Mouse (Mus musculus) layer of hippocampus, adult 2 months (tissue): ENCODE data around the gene Agap2. TPM values are rescaled to one million over a fixed set of nuclear protein-coding genes. Genes with fewer than 3 reads are reported as not detected.
"Not testable (repeated sequence)": the region's sequence is repeated elsewhere in the genome, so short reads cannot be mapped to it uniquely, and the experiment has no call there.

Source experiments
- DNase-seq, 2 experiments: peaks; one replicate each; pipeline ENCODE4 v3.0.0; 2022; ENCODE audit warnings: low spot score in 2 of 2
- H3K27ac ChIP-seq: fragments of 200-600 bp; 2 replicates; pipeline ENCODE4 v1.8.1; 2022
- H3K4me3 ChIP-seq: fragments of 200-600 bp; 2 replicates; pipeline ENCODE4 v1.8.1; 2022; ENCODE audit warnings: mild to moderate bottlenecking
- CTCF ChIP-seq: fragments of 200-600 bp; conservative IDR thresholded peaks from 2 replicates; pipeline ENCODE4 v1.8.1; 2022; ENCODE audit warnings: antibody characterized with exemption, mild to moderate bottlenecking, moderate library complexity
- total RNA-seq, 2 experiments: library from RNA; stranded (reverse); gene quantifications; 2 replicates each; pipeline ENCODE4 v1.2.3; 2021

Agap2 gene
- total RNA-seq, 2 experiments from 2014 or later, result 820 to 844 TPM

DNA sequence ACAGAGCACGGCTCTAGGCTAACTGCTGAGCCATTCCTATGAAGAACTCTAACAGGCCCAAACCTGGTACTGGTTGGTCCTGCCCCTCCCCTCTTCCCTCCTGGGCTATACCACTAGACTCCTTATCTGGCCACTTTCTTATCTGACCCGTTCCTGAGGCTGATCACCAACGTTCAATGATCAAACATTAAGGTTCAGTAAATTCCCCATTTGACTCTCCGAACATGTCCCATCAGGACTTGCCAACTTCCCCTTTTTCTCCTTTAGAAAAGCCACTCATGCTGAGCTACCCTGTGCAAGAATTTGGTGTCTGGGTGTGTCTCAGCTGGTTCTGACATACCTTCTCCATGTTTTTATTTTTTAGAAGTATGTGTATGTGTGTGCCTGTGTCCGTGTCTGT is 51.5 kb downstream of the Agap2 start:
- DNase-seq, result no peak
- H3K4me3 ChIP-seq, result no peak overlapping the region
- TF ChIP-seq CTCF, result no peak
- H3K27ac ChIP-seq, result no peak overlapping the region

DNA sequence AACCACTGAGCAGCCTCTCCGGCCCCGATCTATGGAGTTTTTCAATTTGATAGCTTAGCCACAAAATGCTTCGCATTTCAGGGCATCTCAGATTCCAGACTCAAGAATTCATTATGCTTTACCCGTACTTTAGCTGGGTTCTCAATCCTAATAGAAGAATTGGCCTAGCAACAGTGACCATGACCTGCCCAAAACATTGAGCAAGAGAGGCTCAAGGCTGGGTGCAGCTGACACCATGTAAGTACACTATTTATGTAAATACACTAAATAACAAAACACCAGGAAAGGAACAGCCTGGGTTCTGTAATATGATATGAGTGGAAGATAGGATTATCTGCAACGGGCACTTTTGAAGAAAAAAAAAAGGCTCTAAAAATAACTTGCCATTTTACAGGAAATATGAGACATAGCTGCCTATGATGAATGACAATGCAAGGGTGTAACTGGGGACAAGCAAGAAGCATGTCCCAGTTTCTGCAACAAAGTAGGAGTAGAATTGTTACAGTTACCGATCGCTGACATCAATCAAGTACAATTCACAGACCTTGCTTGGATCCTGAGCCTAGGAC is 52.7 kb downstream of the Agap2 start:
- no peak overlapping the region for H3K4me3 ChIP-seq
- H3K27ac ChIP-seq, result no peak overlapping the region
- no peak for DNase-seq
- no peak for TF ChIP-seq CTCF

DNA sequence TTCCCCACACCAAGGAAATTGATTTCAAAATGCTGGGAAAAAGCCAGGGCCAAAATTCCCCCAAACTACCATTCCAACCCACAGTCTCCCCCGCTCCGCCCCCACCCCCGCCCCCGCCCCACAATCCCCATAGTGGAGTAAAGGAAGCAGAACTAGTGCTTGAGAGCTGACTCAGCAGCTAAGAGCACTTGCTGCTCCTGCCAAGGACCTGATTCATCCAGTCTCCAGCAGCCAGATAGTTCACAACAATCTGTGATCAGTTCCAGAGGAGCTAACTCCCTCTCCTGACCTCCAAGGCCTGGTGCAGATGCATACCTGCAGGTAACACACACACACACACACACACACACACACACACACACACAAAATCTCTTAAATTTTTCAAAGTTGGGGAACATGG is 54.3 kb downstream of the Agap2 start:
- no peak overlapping the region for H3K27ac ChIP-seq
- no peak for TF ChIP-seq CTCF
- no peak for DNase-seq
- H3K4me3 ChIP-seq, result no peak overlapping the region

DNA sequence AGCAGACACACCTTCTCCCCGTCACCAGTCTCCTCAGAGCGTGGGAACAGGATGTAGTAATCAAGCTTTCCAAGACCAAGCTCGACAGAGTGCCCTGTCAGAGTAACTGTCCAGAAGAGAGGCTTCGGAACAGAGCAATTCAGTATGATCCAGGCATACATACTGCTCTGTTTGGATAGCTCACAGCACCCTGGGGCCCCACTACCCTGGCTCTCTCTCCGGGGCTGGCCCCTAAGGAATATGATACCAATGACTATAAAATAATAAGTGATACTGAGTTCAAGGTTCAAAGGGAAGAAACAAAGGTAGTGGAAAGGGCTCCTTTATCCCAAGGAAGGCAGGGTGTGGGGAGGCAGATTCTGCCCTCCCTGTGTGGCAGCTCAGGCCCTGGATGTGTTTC is 57.4 kb downstream of the Agap2 start:
- no peak for DNase-seq
- Histone ChIP-seq H3K4me3 (no peak overlapping the region), H3K27ac (no peak overlapping the region)
- no peak for TF ChIP-seq CTCF

DNA sequence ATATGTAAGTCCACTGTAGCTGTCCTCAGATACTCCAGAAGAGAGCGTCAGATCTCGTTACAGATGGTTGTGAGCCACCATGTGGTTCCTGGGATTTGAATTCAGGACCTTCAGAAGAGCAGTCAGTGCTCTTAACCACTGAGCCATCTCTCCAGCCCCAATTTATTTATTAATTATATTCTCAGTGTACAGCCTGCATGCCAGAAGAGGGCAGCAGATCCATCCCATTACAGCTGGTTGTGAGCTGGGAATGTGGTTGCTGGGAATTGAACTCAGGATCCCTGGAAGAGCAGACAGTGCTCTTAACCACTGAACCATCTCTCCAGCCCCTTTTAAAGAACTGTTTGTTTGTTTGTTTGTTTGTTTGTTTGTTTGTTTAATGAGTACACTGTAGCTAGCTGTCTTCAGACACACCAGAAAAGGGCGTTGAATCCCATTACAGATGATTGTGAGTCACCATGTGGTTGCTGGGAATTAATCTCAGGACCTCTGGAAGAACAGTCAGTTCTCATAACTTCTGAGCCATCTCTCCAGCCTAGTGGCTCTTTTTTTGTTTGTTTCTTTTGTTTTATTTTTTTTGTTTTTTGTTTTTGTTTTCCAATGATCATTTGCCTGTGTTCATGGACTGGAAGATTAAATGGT is 59.4 kb downstream of the Agap2 start:
- H3K4me3 ChIP-seq, DNase-seq, H3K27ac ChIP-seq: not testable (repeated sequence)
- TF ChIP-seq CTCF, result peak; percentile 52

DNA sequence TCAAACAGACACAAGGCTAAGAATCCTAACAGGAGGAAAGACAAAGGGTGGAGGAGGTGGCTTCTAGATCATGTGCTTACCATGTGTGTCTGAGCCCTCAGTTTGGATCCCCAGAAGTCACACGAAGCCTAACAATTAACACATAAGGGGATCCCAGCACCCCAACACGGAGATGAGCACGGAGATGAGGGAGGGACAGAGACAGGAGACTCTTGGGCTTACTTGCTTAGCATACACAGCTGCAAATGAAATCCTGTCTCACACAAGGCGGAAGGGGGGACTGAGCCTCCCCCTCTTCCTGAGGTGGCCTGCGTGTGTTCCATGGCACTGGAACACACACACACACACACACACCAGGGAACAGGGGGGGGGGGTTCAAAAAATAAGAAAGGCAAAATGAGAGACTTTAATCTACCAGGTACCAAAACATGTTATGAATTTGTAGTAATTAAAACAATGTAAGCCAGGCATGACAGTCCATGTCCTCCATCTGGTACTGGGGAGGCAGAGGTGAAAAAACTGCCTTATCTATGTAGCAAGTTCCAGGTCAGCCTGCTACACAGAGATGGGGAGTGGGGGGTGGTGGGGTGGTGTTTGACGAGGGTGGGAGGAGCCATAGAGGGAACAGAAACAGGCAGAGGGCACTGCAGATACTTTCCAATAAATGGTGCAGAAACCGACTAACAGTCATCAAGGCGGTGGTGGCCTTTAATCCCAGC is 60.2 kb downstream of the Agap2 start:
- H3K27ac ChIP-seq, result no peak overlapping the region
- no peak overlapping the region for H3K4me3 ChIP-seq
- no peak for DNase-seq
- TF ChIP-seq CTCF, result no peak

DNA sequence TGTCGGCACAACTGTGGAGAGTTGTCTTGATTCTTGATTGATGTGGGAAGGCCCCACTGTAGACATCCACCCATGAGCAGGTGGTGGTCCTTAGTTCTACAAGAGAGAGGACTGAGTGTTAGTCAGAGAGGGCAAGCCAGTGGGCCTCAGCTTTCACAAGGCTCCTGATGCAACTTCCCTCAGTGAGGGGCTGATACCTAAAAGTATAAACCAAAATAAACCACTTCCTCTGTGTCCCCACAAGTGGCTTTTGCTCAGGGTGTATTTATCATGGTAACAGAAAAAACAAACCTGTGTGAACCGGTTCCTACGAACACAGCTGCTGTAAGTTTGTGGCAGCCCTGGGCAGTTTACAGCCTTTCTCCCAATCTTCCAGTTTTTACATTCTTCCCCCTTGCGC is 61.4 kb downstream of the Agap2 start:
- H3K4me3 ChIP-seq, result no peak overlapping the region
- no peak for DNase-seq
- no peak for TF ChIP-seq CTCF
- H3K27ac ChIP-seq, result no peak overlapping the region

DNA sequence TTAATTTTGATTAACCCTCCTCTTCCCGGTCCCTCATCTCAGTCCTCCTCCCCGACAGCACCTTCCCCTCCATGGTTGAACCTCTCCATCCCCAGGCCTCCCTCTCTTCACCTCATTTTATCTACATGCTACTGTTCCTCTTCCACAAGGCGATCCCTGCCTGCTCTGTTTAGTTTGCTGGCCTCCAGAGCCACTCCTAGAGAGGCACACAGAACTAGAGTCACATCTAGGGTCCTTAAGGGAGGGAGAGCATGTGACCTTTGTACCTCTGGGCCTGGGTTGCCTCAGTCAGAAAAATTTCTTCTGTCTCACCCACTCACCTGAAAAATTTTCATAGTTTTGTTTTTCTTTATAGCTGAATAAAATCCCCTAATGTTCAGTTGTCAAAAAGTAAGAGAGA is 62.8 kb downstream of the Agap2 start:
- no peak overlapping the region for H3K27ac ChIP-seq
- no peak for TF ChIP-seq CTCF
- no peak for DNase-seq
- no peak overlapping the region for H3K4me3 ChIP-seq

DNA sequence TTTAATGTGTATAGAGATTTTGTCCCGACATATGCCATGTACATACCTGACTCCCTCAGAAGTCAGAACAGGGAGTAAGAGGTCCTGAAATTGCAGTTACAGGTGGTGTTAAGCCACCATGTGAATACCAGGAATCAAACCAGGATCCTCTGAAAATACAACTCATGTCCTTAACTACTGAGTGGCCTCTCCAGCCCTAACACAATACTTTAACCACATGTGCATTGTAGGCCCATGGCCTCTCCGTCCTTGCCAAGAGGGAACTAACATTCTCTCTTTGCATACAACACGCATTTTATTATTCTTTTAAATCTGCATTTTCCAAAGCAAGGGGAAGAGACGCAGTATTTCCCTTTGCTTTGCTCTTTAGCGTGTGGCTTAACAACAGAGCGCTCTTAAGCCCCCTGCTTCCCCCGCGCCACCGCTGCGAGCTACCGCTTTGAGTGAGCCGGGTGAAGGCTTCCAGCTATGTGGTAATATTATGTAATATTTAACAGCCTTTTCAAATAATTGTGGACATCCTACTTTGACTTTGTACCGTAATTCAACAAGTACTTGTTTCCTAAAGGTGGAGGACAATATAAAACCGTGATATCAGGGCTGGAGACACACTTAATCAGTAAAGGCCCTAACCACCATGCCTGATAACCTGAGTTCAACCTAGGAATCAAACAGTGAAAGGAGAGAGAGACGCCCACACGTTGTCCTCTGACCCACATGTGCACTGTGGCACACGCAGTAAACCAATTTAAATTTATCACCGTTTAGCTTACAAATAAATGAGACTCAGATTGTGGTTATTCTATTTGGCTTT is 63.5 kb downstream of the Agap2 start:
- DNase-seq, result no peak
- no peak for TF ChIP-seq CTCF
- no peak overlapping the region for H3K27ac ChIP-seq
- no peak overlapping the region for H3K4me3 ChIP-seq

DNA sequence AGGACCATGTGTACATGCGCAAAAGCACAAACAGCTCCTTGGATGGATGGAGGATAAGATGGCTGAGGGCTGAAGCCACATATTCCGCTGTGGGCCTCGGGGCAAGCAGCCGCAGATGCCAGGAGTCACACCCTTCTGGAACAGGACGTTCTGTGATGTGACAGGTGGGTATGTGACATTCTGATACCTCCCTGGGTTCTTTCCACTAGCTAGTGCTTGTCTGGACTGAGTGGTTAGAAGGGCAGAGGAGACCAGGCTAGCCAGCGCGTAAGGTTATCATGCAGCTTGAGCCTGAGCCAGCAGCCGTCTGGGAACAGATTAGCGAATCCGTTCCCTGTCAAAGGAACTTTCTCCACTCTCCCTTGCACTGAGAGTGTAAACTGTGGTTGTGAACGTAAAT is 65.9 kb downstream of the Agap2 start:
- no peak for TF ChIP-seq CTCF
- no peak overlapping the region for H3K4me3 ChIP-seq
- no peak overlapping the region for H3K27ac ChIP-seq
- DNase-seq, result no peak

DNA sequence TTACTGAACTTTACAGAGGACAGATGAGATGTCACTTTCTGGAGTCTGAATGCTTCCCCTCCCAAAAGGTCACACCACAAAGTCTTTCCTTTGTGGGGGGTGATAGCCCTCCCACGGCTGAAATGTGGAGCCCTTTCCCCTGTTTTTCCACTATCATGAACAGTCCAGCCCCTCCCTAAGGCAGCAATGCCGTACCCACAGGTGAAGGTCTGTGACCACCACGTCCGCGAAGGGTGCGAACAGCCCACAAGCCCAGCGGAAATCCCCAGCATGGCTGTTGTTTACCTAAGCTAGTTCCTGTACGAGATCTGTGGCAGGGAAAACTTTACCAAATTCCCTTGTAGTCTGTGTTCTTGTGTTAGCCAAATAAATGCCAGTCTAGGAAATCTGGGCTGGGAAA is 66.4 kb downstream of the Agap2 start:
- Histone ChIP-seq H3K4me3 (no peak overlapping the region), H3K27ac (no peak overlapping the region)
- TF ChIP-seq CTCF, result no peak
- DNase-seq, result no peak

Other genes starting within 250 kb of the Agap2 start
- gene Atp23, start 173.9 kb upstream of the Agap2 start, total RNA-seq, result 1 to 10 TPM; 9.0 to 10.0 TPM
- gene Ctdsp2, start 96.6 kb upstream of the Agap2 start, total RNA-seq, result 100 to 1,000 TPM; 106 to 116 TPM
- under 1 TPM; 0.32 to 0.87 TPM for gene Avil, start 74.6 kb upstream of the Agap2 start, total RNA-seq
- gene Tsfm, start 44.4 kb upstream of the Agap2 start, total RNA-seq, result 10 to 100 TPM; 29.7 to 30.1 TPM
- gene Mettl1, start 33.9 kb upstream of the Agap2 start, total RNA-seq, result 10 to 100 TPM; 12.7 to 14.0 TPM
- under 1 TPM; 0.12 to 0.20 TPM for gene Eef1akmt3, start 33.8 kb upstream of the Agap2 start, total RNA-seq
- 1 to 10 TPM; 1.0 to 1.1 TPM for gene Cyp27b1, start 27.0 kb upstream of the Agap2 start, total RNA-seq
- gene March9, start 15.1 kb upstream of the Agap2 start, total RNA-seq, result 10 to 100 TPM; 19.8 TPM
- gene Cdk4, start 11.8 kb upstream of the Agap2 start, total RNA-seq, result 10 to 100 TPM; 84.6 to 94.8 TPM
- gene Tspan31, start 5.0 kb upstream of the Agap2 start, total RNA-seq, result 10 to 100 TPM; 57.2 to 62.1 TPM
- gene Os9, start 45.8 kb downstream of the Agap2 start, total RNA-seq, result 100 to 1,000 TPM; 100 to 102 TPM
- gene B4galnt1, start 89.9 kb downstream of the Agap2 start, total RNA-seq, result 100 to 1,000 TPM; 116 to 123 TPM
- gene Slc26a10, start 105.4 kb downstream of the Agap2 start, total RNA-seq, result 10 to 100 TPM; 21.9 to 25.4 TPM
- 100 to 1,000 TPM; 395 to 408 TPM for gene Arhgef25, start 114.8 kb downstream of the Agap2 start, total RNA-seq
- 100 to 1,000 TPM; 227 to 255 TPM for gene Dtx3, start 120.4 kb downstream of the Agap2 start, total RNA-seq
- 10 to 100 TPM; 98.0 to 98.6 TPM for gene Pip4k2c, start 136.3 kb downstream of the Agap2 start, total RNA-seq
- 100 to 1,000 TPM; 715 to 773 TPM for gene Kif5a, start 188.1 kb downstream of the Agap2 start, total RNA-seq
- gene Dctn2, start 191.1 kb downstream of the Agap2 start, total RNA-seq, result 100 to 1,000 TPM; 259 to 272 TPM
- 10 to 100 TPM; 54.3 to 60.6 TPM for gene Mbd6, start 213.7 kb downstream of the Agap2 start, total RNA-seq
- 10 to 100 TPM; 55.6 to 60.0 TPM for gene Mars, start 236.5 kb downstream of the Agap2 start, total RNA-seq
- under 1 TPM; 0.56 to 0.79 TPM for gene Arhgap9, start 246.7 kb downstream of the Agap2 start, total RNA-seq